Mouse (Mus musculus) left cerebral cortex, adult 11 months (tissue): Measurements from ENCODE around the gene Klf13.
A peak's percentile ranks its signal among the peaks of the same experiment; 100 is the strongest.

Experiments used
- DNase-seq: peaks from one replicate; pipeline ENCODE4 v3.0.0; 2022; ENCODE audit warnings: low spot score

Gene Klf13

DNA sequence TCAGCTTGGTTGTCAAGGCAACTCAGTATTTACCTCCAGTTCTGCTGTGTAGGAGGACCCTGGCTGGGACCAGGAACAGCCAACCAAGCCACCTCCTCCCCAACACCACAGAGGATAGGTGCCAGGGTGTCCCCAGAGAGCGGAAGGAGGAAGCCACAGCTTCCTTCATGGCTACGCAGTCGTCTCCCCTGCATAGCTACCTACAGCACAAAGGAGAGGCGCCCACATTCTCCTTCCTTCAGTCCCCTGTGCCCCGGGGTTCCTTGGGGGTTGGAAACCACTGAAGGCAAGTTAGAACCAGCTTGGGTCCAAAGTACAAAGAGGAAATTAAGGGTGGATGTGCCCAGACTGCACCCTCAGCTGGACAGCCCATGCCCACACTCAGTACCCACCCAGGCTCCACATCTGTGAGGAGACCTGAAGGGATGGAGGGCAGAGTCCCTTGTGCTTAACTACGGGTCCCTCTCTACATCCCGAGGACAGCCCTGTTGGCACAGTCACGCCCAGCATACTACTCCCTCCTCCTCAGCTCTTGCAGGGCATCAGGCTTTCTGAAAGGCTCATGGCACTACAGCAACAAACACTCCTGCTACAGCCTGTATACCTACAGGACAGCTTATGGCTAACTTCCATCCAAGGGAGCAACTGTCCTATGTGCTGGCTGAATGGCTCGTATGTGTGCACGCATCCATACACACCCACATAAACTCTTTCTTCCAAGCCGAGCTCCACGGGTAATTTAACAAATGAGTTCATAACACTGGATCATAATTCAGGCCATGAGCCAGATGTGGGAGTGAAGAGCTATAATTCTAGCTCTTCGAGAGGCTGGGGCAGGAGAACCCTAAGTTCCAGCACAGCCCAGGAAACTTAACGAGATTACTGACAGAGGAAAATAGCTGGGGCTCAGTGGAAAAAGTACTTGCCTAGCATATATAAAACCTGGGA lies 13.0 kb downstream of the Klf13 start:
- peak; percentile 75 for DNase-seq

DNA sequence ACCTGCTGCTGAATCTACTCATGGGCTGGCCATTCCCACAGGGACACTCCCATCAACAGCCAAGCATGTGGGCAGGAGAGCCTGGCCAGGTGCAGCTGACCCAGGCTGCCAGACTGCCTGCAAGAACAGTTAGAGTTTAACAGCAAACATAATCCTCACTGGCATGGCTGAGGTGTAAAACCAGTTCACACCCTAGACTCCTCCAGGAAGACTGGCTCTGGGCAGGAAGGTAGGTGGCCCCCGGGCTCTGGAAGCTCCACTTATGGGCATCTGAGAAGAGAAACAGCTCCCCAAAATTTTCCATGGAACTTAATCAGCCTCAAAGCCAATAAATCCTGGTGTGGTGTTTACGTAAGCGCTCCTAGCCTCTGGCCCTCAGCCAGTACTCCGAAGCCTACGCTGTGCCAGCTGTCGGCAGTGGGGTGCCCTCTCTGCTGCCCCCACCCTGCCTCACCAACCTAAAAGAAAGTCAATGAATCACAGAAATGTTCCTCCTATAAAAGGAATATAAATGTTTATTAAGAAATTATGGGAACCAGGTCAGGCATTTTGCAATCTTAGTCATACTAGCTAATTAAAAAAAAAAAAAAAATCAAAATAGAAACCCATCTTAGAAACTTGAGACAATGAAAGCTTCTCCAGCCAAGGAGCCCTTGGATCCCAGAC lies 13.8 kb downstream of the Klf13 start:
- peak; percentile 77 for DNase-seq

DNA sequence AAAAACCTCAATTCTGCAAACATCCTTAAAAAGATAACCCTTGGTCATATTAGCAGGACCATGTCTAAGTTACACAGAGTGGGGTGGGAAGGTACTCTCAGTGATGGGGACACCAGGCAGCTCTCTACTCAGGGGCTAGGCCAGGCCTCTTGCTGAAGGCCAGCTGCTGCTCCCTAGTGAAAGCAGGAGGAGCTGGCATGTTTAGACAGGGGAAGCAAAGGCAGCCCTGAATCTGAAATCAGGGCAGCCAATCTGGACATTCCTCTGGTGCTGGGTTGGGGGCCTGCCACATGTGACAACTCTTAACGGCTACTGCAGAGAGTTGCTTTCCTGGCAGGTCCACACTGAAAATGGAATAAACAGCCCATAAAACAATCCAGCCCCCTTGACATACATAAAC lies 14.6 kb downstream of the Klf13 start:
- no peak for DNase-seq

DNA sequence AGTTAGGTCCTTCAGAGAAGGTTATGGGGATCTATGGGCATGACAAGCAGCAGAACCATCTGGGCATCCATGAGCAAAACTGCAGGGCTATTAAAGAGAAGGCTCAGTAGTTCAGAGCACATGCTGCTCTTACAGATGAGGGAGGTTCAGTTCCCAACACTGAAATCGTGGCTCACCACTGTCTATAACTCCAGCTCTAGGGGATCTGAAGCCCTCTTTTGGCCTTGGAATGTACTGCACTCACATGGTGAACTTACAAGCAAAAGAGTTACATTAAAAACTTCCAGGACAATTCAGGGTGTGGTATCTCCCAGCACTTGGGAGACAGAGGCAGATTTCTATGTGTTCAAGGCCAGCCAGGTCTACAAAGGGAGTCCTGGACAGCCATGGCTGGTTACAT lies 15.7 kb downstream of the Klf13 start:
- DNase-seq = no peak

DNA sequence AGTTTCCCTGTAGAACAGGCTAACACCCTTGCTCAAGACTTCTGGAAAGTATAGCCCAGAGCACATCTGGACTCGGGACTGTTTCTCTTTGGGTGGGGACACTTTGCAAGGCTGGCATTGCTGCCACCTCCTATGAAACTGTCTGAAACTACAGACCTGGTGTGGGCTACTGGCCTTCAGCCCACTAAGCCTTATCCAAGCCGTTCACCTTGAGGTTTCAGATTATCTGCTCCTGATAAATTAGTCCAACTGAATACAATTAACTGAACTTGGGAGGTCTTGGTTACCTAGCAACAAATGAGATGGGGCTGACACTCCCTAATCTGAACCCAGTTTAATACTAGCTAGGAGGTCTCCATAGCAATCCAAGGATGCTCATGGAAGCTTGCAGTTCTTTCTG lies 16.1 kb downstream of the Klf13 start:
- DNase-seq = no peak

DNA sequence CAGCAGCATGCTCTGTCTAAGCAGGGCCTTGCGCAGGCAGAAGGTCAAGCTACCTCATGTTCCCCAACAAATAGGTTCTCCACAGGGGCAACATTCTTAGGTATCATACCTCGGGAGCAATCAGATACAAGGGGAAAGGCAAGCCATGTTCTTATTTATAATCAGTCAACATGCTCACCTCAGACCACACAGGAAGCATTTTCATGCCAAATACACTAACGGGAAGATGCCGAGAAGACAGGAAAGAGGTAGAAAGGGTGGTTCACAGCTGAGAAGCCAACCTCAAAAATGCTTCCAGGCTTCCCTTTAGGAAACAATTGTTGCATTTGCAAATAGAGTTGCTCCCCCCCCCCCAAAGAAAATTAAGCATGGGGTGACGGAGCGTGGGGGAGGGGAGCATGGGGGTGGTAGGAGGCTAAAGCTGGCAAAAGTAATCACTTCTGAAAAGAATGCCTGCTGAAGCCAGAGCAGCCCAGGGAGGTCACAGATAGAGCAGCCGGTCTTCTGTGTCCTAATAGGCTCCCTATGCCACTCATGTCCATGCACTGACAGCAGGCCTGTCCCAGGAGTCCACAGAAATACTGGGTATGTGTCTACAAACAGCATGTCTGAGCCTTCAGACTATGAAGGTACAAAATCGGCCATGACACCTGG lies 16.7 kb downstream of the Klf13 start:
- no peak for DNase-seq

DNA sequence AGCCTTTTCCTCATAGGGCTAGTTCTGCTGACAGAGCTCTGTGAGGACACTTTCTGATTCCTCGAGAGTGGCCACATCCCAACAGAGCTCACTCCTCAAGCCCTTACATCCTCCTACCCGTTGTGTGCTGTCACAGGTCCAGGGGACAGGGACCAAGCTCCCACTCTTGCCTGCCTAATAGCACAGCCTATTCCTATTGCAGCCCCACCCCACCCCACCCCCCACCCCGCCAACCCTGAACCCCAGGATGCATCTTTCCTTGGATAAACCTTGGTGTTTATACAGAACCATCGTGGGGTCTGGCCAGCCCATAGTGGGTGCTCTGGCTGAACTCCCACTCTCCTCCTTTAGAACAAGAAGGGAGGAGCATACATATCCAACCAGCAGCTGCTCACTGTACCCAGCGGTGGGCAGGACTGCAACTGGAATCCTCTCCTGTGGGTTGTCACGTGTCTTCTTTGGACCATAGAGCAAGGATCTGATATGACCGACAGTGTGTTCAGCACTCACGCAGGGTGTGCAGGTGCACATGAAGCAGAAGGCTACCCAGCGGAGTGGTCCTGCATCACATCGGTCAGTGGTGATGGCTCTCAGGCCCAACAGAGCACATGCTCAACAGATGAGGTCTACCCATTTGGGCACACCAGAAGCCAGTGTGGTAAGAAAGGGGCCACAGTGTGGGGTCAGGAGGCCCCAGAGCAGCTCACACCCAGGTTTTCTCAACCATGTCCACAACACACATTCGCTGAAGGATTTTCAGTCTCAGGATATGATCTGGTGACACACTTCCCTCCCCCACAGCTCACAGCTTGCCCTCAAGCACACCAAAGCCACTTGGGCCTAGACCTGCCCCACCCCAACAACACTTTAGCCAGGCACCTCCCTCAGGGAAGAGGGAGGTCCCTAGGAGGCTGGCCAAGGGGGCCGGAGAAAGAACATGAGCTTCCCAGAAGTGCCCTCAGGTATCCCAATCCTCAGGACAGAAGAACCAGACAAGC lies 19.6 kb downstream of the Klf13 start:
- DNase-seq = no peak

DNA sequence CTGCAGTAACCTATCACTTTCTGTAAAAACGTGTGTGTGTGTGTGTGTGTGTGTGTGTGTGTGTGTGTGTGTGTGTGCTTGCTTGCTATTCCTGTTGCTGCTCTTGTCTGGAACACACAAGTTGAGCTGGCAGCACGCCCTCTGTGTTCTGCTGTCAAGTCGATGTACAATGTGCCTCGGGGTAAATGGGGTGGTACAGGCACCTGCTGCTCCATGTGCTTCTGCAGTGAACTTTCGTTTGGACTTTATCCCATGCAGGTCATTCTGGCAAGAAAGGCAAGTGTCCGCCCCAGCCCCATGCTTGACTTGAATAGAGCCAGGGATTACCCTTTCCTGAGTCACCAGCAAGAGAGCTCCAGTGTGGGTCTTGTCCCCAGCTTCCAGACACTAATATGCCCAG lies 21.0 kb downstream of the Klf13 start:
- no peak for DNase-seq

DNA sequence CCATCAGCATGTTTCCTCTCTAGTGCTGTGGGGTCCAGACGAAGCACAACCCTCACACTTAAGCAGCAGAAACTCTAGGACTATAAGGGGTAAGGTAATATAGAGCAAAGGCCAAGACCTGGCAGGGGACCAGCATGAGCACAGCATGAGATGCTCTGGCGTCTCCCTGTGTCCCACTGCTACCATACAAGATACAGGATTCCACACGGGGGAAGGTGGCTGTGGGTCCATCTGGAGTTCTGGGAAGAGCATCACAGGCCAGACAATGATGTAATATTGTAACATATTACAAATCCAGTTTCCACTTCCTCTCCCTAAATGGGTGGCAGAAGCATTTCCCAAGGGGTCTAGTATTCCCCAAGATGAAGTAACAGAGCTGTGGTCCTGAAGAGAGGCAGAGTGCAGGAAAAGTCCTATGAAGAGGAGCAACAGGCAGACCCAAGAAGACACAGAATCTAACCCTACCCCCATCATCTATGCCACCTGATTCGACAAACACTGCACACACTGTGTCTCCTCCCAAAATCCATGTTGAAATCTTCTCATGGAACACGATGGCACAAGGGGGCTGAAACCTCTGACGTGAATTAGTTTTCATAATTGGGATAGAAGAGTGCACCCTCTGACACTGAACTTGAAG lies 22.3 kb downstream of the Klf13 start, which contains the start of gene E030018B13Rik:
TSS of gene E030018B13Rik (plus strand) at position 590 of the 640 bp plus-strand sequence.
- DNase-seq = no peak

DNA sequence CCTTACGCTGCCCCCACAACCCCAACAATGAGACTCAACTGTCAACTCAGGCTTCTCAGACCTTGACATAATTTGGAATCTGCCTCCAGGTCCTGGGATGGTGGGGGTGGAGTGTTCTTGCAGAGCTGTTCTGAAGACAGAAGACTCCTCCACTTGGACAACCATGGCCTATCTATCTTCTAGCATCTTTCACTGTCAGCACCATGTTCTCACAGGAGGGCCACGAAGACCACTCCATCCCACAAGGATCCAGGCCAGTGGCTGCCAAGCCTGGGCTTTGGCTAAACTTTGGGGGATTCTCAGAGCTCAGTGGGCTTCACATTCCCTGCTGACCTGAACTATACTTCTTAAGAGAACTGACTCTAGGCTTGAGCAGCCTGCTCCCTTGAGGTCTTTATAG lies 23.8 kb downstream of the Klf13 start:
- DNase-seq = no peak

DNA sequence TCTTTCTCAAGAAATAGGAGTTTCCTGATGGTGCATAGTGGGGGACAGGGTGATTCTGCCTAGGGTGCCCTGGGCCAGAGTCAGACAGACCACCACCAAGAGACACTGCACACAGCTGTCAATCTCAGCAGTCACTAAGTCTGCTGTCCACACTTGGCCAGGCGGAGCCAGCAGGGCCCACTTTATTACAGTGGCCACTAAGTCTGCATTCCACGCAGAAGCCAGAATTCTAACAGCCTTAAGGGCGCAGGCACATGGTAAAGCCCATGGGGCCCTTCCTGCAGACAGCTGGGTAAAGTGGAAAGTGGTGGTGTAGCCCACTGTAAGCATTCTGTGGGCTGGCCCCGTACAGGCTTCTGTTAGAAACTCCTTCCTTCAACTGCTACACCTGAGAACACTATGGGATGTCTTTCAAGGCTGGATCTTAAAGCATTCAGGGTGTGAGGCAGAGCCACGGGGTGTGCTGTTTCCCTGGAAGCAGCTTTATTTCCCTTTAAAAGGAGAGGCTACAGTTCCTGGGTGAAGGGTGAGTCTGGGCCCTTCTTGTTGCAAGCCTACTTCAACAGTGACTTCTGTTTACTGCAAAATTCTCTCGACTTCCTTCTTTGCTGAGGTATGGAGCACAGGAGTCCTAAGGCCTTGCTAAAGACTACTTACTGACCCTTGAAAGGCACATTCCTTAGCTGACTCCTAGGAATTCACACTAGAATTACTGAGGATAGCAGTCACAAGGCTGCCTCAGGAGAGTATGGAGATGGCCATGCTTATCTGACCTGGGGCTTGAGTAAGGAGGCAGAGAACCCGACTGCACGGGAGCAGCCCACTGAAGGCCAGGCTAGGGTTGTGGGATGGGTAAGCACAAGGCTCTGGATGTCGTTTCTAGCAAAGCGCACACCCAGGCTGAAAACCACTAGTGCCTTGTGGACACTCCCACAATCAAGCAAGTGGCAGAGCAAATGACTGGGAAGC lies 24.7 kb downstream of the Klf13 start:
- no peak for DNase-seq

DNA sequence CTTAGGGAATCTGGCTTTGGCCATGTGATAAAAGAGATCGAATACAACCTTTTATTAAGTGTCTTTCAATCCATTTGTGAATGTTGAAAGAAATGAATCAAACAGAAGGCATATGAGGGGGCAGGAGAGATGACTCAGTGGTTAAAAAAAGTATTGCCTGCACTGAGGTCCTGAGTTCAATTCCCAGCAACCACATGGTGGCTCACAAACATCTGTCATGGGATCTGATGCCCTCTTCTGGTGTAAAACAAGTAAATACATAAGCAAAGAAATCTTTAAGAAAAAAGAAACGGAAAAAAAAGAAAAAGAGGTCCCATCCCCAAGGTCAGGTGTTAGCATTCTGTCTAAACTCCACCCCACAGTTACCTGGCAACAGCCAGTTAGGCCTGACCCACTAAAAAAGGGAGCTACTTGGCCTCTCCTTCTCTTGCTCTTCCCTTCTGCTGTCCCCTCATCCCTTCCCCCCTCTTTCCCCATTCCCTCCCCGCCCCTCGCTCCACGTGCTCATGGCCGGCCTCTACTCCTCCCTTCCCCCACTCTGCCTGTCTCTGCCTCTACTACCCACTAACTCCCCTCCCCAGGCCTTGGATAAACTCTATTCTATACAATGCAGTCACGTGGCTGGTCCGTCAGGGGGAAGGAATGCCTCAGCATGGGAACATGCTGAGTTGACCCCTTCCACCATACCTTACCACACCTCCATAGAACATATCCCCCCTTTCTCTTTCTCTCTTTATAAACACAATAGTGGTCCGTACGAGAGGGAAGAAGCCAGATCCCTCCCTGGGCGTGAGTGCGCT lies 25.6 kb downstream of the Klf13 start:
- DNase-seq = no peak

DNA sequence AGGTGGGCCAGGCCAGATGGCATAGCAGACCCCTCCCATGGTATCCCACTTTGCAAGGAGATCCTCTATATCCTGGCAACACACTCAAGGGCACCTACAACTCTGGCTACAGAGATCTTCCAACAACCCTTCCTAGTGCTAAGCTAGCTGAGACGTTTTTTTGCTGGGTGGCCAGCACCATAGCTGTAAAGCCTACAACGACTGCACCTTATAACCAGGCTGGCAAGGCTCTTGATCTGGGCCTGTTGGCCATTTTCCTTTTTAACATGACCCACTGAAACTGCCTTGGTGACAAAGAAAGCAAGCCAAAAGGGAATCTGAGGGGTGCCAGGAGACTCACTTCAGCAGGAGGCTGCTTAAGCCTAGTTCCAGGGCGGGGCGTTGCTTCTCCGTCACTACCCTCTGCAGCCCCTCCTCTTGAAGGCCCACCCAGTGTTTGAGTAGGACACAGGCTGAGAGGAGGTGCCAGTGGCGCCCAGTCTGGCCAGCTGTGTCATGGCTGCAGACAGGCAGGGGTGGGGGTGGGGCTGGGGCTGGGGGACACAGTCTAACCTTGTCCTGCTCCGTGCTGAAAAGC lies 26.4 kb downstream of the Klf13 start:
- no peak for DNase-seq

DNA sequence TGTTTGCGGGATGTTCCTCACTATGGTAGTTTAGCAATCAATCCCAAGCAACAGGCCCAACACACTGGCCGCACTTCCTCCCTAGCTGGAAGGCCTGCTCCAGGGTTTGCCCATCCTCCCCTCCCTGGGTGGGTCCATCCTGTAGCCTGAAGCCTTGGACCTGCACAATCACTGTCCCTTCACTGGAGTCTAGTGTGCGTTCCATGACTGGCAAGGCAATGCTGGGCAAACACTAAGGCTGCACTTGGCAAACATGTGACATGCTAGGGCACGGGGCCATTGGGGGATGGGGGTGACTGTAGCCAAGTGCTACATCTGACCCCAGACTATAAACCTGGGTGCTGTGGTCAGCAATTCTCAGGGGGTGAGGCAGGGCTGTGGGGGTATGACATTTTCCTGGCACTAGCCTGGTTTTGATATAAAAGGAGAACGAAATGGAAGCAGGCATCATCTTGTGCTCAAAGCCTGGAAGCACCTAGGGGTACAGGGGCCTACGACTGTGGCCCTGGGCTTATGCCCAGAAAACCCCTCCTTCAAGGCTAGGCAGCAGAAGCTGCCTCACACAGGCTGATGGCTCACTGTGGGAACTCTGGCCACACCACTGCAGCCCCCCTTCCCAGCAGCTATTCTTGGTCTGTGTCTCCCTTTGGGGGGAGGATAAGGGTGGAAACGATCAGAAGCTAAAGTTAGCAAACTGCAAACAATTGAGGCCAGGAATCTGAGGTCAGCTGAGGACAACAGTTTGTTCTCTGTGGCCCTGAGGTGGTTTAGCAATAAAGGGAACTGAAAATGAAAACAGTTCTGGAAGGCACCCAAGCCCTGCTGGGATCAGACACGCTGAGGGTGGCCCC lies 27.1 kb downstream of the Klf13 start:
- no peak for DNase-seq

DNA sequence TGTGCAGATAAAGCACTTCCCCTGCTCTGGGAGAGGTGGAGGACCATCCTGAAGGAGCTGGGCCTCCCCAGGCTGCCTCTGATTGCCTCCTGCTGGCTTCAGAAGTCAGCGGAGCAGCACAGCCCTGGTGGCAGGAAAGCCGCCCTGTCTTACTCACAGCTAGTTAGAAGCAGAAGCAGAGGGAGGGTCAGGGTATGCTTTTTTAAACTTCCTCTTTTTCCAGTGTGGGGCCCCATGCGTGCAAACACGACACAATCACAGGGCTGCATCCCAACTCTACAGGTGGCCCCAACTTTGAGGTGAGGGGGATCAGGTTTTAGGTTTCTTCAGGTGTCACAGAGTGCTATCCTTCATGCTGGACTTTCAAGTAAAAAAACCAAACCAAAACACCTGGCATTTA lies 27.8 kb downstream of the Klf13 start:
- no peak for DNase-seq

DNA sequence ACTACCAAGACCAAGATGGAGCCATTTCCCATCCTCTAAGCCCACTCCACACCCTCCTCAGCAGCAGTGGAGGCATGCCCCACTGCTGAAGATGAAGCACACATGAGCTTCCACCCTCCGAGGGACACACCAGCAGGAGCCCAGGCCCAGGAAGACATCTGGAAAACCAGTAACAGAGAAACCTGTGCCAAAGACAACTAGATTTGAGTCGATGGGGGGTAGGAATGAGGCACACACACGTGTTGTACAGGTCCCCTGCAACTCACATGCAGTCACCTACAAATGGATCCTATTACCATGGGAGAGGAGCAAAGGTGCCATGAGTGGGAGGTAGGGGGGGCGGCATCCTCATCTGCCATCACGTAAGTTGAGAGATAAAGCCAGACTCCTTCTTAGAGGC lies 28.5 kb downstream of the Klf13 start:
- no peak for DNase-seq

DNA sequence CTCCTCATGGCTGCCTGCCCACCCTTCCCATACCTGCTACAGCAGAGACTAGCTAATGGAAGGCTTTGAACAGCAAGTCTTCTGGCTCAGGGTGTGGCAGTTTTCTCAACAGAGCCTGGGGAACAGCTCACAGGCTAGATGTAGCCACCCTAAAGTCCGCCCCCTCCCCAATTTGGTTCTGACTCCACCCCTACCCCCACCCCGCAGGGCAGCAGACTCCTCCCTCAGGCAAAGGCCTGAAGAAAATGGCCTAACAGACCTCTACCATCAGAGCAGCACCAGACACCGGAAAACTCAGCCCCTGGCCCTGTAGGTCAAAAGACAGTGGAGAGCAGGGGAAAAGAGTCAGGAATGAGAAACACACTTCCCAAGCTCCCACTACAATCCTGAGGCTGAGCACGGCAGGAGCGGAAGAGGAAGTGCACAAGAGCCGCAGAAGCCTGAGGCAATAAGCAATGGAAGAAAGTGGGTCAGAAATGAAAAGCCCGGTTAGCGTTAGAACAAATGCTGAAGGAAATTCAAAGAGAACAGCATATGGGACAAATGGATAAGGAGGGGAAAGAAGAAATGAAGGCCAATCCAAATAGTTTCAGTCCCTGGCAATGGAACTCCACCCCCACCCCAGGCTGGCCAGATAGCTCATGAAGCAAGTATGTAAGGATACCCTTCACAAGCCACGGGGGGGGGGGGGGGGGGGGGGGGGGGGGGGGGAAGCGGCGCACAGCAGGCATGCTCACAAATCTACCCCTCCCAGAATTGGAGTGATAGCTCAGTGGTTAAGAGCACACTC lies 30.0 kb downstream of the Klf13 start:
- no peak for DNase-seq
